Mouse (Mus musculus): ENCODE measurements around the gene Dicer1. TPM values are rescaled to one million over a fixed set of nuclear protein-coding genes. Genes with fewer than 3 reads are reported as not detected.

Dicer1 gene
- total RNA-seq, 2 experiments from 2014 or later = 77.0 to 80.2 TPM

Other genes with a start within 250 kb of the Dicer1 start
- 10 to 100 TPM in 1 of 2 experiments, 1 to 10 TPM in 1; 8.3 to 10.1 TPM for gene Clmn, start 113.1 kb upstream of the Dicer1 start, total RNA-seq (2021)

Data from left cerebral cortex, postnatal 4 days (tissue).